Mouse (Mus musculus): Measurements from ENCODE around the gene Adamts12. TPM values are rescaled to one million over a fixed set of nuclear protein-coding genes. Genes with fewer than 3 reads are reported as not detected.

Adamts12 gene
- polyA plus RNA-seq, 1 experiment from 2014 or later = 0.72 TPM

DNA sequence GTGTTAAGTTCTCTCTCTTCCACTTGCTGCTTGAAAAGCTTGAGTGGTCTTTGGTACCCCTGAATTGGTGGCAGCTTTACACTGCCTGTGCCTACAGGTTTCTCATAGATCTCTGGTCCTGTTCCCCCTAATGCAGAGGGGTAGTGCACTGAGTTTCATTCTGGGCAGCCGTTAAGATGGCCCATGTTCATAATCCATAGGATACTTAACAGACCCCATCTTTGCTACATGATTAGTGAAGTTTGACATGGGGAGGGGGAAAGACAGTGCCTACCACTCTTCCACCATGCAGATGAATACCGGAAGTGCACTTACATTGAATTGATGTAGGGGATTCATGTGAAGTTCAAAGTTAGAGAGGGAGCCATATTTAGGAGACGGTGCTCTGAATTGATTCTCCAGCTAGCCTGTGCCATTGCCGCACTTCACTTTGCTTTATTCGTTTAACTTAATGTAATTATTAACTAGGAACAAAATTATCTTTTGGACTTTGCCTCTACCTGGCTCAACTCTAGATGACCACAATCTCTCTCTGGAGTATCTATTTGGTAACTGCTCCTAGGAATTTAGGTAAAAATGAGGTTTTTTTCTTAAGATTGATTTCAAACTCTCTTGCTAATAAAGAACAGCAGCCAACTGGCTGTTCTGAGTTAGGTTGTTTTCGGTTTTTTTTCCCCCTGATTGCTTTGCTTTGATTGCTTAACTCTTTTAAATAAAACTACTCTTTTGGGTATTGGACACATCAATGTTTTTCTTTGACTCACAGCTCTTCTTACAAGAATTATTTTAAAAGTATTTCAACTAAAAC lies 214.9 kb downstream of the Adamts12 start:
- no peak overlapping the region for H3K4me2 ChIP-seq
- H3K27ac ChIP-seq = no peak overlapping the region
- H3K27me3 ChIP-seq = no peaks in the 10 kb centered on the region
- H3K4me3 ChIP-seq = no peak overlapping the region
- H3K4me1 ChIP-seq = no peaks in the 10 kb centered on the region
- H3K9me3 ChIP-seq (replicated peaks) = no peaks in the 10 kb centered on the region
- WGBS = 92% methylated on average over 6 of the region's 6 CpGs
- no peaks in the 10 kb centered on the region for H3K36me3 ChIP-seq (ENCODE audit: poor library complexity, severe bottlenecking)
- no peak for ATAC-seq
- no peak overlapping the region for H3K9ac ChIP-seq

DNA sequence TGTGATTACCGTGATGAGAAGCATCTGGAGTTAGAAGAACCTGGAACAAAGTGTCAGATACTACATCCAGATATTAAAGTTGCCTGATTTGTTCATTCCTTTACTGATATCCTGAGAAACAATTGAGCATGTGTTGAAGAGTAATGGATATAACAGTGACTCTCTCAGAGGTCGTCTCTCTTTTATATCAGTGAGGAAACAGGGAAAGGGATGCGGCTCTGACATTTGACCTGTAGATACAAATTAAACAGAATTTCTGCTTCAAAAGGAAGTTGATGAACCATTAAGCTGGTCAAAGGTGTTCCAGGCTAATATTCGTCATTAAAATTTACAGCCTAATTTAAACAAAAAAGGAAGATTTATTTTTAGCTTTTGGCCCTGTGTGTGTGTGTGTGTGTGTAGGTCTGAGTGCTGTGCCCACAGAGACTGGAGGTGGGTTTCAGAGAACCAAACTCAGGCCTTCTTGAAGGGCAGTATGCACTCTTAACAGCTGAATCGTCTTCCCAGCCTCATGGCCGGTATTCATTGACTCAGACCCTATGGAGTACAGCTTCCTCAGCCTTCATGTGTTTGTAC lies 216.2 kb downstream of the Adamts12 start:
- no peak for ATAC-seq
- no peaks in the 10 kb centered on the region for H3K4me1 ChIP-seq
- H3K9me3 ChIP-seq (replicated peaks) = no peaks in the 10 kb centered on the region
- H3K36me3 ChIP-seq (ENCODE audit: poor library complexity, severe bottlenecking) = no peaks in the 10 kb centered on the region
- no peaks in the 10 kb centered on the region for H3K27me3 ChIP-seq
- WGBS = 86% methylated on average over 6 of the region's 6 CpGs
- no peak overlapping the region for H3K27ac ChIP-seq
- H3K4me2 ChIP-seq = no peak overlapping the region
- no peak overlapping the region for H3K9ac ChIP-seq
- H3K4me3 ChIP-seq = no peak overlapping the region

DNA sequence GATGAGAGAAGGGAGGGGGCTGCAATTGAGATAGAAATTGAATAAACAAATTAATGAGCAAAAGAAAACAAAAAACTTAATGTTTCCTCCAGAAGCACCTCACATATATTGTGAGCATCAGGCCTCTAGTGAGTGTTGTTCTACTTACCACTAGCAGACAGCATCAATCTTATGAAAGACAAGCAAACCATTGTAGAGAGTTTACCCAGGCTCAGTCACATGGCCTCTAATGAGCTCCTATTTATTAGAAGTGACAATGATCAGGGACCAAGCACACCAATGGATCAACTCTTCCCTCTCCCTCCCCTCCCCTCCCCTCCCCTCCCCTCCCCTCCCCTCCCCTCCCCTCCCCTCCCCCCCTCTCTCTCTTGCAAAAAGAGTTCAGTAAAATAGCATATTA lies 218.6 kb downstream of the Adamts12 start:
- no peak for ATAC-seq
- Histone ChIP-seq H3K4me1 (no peaks in the 10 kb centered on the region), H3K9ac (no peak overlapping the region), H3K4me3 (no peak overlapping the region), H3K4me2 (no peak overlapping the region), H3K27ac (no peak overlapping the region), H3K9me3 (replicated peaks) (no peaks in the 10 kb centered on the region), H3K36me3 (ENCODE audit: poor library complexity, severe bottlenecking) (no peaks in the 10 kb centered on the region), H3K27me3 (no peaks in the 10 kb centered on the region)

DNA sequence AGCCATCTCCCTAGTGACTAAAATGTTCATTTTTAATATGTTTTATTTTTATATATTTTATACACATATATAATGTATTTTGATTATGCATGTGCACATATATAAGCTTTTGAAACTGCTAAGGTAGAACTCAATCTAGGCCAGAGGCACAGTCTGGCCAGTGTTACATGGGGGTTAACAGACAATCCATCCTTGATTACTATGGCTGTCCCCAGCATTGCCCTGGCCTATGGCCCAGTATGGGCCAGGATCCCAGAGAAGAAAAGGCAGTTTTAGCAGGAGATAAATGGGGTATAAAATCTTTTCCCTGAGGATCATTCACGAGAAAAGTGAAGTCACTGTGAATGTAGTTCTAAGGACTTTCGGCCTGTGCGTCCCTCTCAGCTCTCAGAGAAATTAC lies 223.2 kb downstream of the Adamts12 start:
- H3K9me3 ChIP-seq (replicated peaks) = no peaks in the 10 kb centered on the region
- no peaks in the 10 kb centered on the region for H3K4me1 ChIP-seq
- no peak overlapping the region for H3K4me3 ChIP-seq
- no peaks in the 10 kb centered on the region for H3K36me3 ChIP-seq (ENCODE audit: poor library complexity, severe bottlenecking)
- H3K9ac ChIP-seq = no peak overlapping the region
- H3K27ac ChIP-seq = no peak overlapping the region
- no peak for ATAC-seq
- no peak overlapping the region for H3K4me2 ChIP-seq
- 88% methylated on average over 3 of the region's 3 CpGs for WGBS
- H3K27me3 ChIP-seq = no peaks in the 10 kb centered on the region

DNA sequence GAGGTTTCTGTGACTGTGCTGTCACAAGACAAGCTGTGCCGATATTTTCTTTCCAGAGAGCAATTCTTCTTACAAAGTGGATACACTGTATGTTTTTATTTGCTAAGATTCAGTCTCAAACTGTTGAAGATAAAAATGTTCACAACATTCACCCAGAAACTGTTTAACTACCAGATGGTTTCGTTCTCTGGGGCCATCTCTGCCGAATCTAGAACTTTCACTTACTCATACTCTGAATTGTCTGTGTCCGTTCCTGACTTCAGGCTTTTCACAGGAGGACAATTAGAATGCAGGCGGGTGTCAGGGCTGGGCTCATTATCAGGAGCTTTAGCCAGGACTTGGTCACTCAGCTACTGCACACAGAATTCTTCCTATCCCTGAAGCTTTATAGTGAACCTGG lies 227.7 kb downstream of the Adamts12 start:
- Histone ChIP-seq H3K4me3 (no peak overlapping the region), H3K9me3 (replicated peaks) (no peaks in the 10 kb centered on the region), H3K27ac (no peak overlapping the region), H3K27me3 (no peaks in the 10 kb centered on the region), H3K9ac (no peak overlapping the region), H3K4me2 (no peak overlapping the region), H3K4me1 (no peaks in the 10 kb centered on the region), H3K36me3 (ENCODE audit: poor library complexity, severe bottlenecking) (no peaks in the 10 kb centered on the region)
- no peak for ATAC-seq
- 74% methylated on average over 5 of the region's 5 CpGs for WGBS

DNA sequence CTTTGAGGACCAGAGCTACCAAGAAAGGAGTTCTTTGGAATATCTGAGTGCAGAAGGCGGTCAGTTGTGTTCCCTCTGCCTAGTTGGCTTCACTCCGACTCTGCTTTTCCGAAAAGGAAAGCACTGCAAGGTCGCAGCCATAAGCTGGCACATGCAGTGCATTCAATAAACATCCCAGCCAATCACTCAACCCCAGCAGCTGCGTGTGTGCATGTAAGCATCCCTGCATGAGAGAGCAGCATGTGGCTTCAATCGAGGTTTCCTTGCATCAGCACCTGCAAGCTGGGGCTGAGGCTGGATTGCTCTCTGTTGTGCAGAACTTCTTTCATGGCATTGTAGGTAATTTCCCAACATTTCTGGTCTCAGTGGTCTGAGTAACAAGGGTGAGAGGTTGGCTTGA lies 230.4 kb downstream of the Adamts12 start:
- H3K9me3 ChIP-seq (replicated peaks) = no peaks in the 10 kb centered on the region
- no peak overlapping the region for H3K9ac ChIP-seq
- no peak for ATAC-seq
- no peaks in the 10 kb centered on the region for H3K36me3 ChIP-seq (ENCODE audit: poor library complexity, severe bottlenecking)
- H3K4me3 ChIP-seq = no peak overlapping the region
- H3K27ac ChIP-seq = no peak overlapping the region
- 0 out of 2 replicates have a peak, but pooled peaks cover 3% of the 10 kb centered on the region for H3K4me1 ChIP-seq
- H3K27me3 ChIP-seq = no peaks in the 10 kb centered on the region
- H3K4me2 ChIP-seq = no peak overlapping the region
- WGBS = 57% methylated on average over 6 of the region's 6 CpGs

DNA sequence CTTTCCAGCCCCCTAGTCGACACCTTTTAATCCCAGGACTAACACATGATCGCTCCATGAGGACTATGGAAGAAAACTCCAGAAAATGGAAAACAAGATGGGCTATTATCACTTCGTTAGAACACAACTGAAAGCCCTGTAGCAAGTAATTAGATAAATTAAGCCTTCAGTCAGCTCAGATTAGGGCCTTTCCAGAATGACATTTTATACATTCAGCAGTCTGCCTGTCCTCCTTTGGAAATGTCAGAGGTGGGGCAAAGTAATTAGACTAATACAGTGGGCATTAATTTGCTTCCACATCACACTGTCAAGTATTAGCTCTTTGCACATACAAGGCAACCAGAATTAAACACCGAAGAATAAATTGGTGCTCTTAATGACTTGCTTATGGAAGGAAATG lies 233.4 kb downstream of the Adamts12 start:
- 0 out of 2 replicates have a peak, but pooled peaks cover 3% of the 10 kb centered on the region for H3K4me1 ChIP-seq
- H3K36me3 ChIP-seq (ENCODE audit: poor library complexity, severe bottlenecking) = no peaks in the 10 kb centered on the region
- H3K27me3 ChIP-seq = no peaks in the 10 kb centered on the region
- no peaks in the 10 kb centered on the region for H3K9me3 ChIP-seq (replicated peaks)
- H3K4me3 ChIP-seq = no peak overlapping the region
- no peak overlapping the region for H3K27ac ChIP-seq
- 36% methylated on average over 4 of the region's 4 CpGs for WGBS
- no peak overlapping the region for H3K4me2 ChIP-seq
- no peak overlapping the region for H3K9ac ChIP-seq
- peak; percentile 85 for ATAC-seq

DNA sequence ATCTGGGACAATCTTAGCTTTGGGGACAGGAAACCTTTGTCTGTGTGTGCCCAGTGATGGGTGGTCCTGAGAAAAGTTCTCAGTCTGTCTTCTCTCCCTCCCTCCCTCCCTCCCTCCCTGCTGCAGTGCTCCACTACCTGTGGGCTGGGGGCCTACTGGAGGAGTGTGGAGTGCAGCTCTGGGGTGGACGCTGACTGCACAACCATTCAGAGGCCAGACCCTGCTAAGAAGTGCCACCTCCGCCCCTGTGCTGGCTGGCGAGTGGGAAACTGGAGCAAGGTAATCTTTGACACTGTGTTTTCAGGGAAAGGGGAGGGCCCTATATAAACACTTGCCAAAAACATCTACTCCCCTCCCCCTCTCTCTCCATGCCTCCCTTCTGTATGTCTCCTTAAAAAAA lies 252.5 kb downstream of the Adamts12 start:
- no peak for ATAC-seq
- no peaks in the 10 kb centered on the region for H3K9me3 ChIP-seq (replicated peaks)
- H3K4me1 ChIP-seq = no peaks in the 10 kb centered on the region
- 65% methylated on average over 3 of the region's 3 CpGs for WGBS
- no peak overlapping the region for H3K4me3 ChIP-seq
- no peak overlapping the region for H3K9ac ChIP-seq
- no peak overlapping the region for H3K4me2 ChIP-seq
- no peaks in the 10 kb centered on the region for H3K36me3 ChIP-seq (ENCODE audit: poor library complexity, severe bottlenecking)
- no peak overlapping the region for H3K27ac ChIP-seq
- no peaks in the 10 kb centered on the region for H3K27me3 ChIP-seq

DNA sequence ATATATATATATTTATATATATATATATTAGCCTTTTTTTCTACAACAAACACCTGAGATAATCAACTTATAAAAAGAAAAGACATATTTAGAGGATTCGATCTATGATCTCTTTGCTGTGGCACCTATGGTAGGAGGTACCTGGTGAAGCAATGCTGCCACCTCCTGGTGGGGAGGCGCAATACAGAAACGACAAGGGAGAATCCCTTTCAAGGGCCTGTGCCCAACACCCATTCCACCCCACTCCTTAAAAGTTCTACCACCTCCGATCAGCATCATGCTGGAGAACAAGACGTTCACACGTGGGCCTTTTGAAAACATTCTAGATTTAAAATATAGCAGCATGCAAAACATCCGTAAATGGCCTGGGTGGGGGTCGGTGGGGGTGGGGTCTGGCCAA lies 255.9 kb downstream of the Adamts12 start:
- H3K9me3 ChIP-seq (replicated peaks) = no peaks in the 10 kb centered on the region
- WGBS = 33% methylated on average over 8 of the region's 8 CpGs
- H3K4me3 ChIP-seq = no peak overlapping the region
- no peaks in the 10 kb centered on the region for H3K4me1 ChIP-seq
- H3K9ac ChIP-seq = no peak overlapping the region
- peak; percentile 79 for ATAC-seq
- no peak overlapping the region for H3K27ac ChIP-seq
- no peak overlapping the region for H3K4me2 ChIP-seq
- H3K36me3 ChIP-seq (ENCODE audit: poor library complexity, severe bottlenecking) = no peaks in the 10 kb centered on the region
- H3K27me3 ChIP-seq = no peaks in the 10 kb centered on the region

DNA sequence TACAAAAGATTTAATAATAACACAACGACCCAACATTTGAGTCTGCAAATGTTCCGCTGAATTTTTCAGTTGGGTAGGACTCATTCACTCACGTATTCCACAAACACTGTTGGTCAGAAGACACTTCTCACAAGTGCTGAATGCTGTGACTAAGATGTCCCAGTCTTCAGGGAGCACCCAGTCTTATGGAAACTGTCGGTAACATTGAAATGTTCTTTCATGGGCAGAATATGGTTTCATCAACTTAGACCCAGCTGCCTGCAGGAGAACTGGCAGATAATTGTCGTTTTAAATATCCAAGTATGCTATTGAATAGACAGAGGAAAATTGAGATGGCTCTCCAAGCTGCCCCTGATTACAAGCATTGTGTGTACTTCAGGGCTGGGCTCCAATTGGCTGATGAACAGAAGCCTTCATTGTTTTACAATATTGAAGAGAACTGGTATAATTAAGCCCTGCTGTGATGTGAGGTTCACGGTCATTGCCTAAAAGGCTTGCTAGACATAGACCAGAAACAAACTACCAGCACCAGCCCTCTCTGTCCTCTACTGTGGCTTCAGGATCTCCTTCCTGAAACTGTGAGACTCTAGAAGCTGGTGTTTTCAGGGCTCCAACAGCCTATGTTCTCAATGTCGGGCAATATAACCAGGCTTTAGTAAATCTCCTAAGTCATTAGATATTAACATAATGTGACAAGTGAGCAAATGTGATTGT lies 275.0 kb downstream of the Adamts12 start:
- 60% methylated on average over 7 of the region's 7 CpGs for WGBS
- H3K9me3 ChIP-seq (replicated peaks) = no peaks in the 10 kb centered on the region
- no peaks in the 10 kb centered on the region for H3K27me3 ChIP-seq
- H3K36me3 ChIP-seq (ENCODE audit: poor library complexity, severe bottlenecking) = no peaks in the 10 kb centered on the region
- ATAC-seq = peak; percentile 94
- H3K4me2 ChIP-seq = no peak overlapping the region
- no peak overlapping the region for H3K27ac ChIP-seq
- no peak overlapping the region for H3K9ac ChIP-seq
- peaks cover 4% of the 10 kb centered on the region for H3K4me1 ChIP-seq
- H3K4me3 ChIP-seq = no peak overlapping the region

DNA sequence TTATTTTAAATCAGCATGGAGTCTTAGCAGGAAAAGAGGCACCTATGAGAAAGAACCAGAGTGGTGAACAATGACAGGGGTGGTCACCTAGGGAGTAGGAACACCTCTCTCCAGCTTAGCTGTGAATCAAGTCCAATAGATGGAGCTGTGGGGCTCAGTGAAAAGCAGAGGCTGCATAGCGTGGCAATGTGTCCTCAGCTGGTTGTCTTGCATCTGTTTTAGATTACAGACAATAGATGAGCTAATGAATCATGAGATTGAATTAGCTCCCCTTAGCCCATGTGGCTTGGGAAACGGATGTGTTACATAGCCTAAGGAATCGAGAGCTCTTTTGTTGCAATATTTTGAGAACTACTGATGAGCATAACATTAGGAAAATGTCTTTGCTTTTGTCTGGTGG lies 291.3 kb downstream of the Adamts12 start:
- Histone ChIP-seq H3K27ac (no peak overlapping the region), H3K36me3 (ENCODE audit: poor library complexity, severe bottlenecking) (no peaks in the 10 kb centered on the region), H3K9me3 (replicated peaks) (no peaks in the 10 kb centered on the region), H3K4me3 (no peak overlapping the region), H3K4me2 (no peak overlapping the region), H3K4me1 (no peaks in the 10 kb centered on the region), H3K9ac (no peak overlapping the region), H3K27me3 (no peaks in the 10 kb centered on the region)
- ATAC-seq = no peak
- WGBS = 62% methylated on average over 3 of the region's 3 CpGs

DNA sequence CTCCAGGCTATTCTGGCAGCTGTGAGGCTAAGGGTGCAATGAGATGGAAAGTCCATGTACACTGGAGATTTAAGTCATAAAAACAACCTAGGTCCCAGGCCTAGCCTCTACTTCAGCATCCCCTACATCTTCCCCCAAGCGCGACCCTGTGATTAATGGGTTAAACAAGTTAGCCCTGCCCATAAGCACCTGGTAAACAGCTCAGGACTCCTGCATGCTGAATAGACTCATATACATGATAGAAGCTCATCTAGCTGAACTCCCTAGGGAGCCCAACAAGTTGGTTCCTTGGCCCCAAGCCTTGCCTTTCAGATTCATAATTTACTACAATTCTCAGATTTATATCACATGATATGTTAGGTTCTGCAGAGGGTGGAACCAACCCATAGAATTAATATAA lies 292.9 kb downstream of the Adamts12 start:
- 94% methylated on average over 2 of the region's 2 CpGs for WGBS
- Histone ChIP-seq H3K36me3 (ENCODE audit: poor library complexity, severe bottlenecking) (no peaks in the 10 kb centered on the region), H3K27me3 (no peaks in the 10 kb centered on the region), H3K9me3 (replicated peaks) (no peaks in the 10 kb centered on the region), H3K4me2 (no peak overlapping the region), H3K9ac (no peak overlapping the region), H3K27ac (no peak overlapping the region), H3K4me3 (no peak overlapping the region), H3K4me1 (no peaks in the 10 kb centered on the region)
- ATAC-seq = no peak

Measured in forebrain, embryonic 13.5 days (tissue).